Mouse (Mus musculus): Measurements from ENCODE around the gene Erg.

DNA sequence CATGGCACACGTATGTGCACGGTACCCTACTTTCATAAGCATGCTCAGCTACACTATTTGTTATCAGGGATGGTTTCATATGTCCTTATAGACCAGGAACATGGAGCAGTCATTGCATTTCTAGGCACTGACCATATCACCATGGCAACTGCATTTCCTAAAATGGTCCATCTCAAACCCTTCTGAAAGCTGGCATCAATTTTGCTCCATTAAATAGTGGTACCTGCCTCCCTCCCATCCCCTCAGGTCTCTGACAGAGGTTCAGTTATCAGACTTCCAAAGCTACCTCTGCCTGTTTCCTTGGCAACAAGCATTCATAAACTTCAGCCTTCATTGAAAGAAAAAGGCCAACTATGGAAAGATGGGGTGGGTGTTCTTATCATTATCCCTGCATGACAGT, 118.5 kb downstream of the Erg start:
- TF ChIP-seq MAFK (IDR thresholded peaks at IDR 0.05; ENCODE audit: insufficient replicate concordance, low read length) (no peak), CHD2 (IDR thresholded peaks at IDR 0.05; ENCODE audit: low read length) (no peak), USF2 (conservative IDR thresholded peaks at IDR 0.05; ENCODE audit: low read depth, low read length) (no peak), CTCF (conservative IDR thresholded peaks at IDR 0.05 in 1 of 2, IDR thresholded peaks at IDR 0.05 in 1 of 2; ENCODE audit: low read depth in 2 of 2, low read length in 2 of 2) (no peak), MXI1 (IDR thresholded peaks at IDR 0.05; ENCODE audit: low read depth, low read length) (no peak), NELFE (IDR thresholded peaks at IDR 0.05; ENCODE audit: low read depth, low read length) (no peak), ZMIZ1 (IDR thresholded peaks at IDR 0.05; ENCODE audit: low read depth, low read length) (no peak), USF1 (IDR thresholded peaks at IDR 0.05; ENCODE audit: low read depth, low read length) (no peak), JUND (conservative IDR thresholded peaks at IDR 0.05; ENCODE audit: low read depth, low read length) (no peak), CHD1 (IDR thresholded peaks at IDR 0.05; ENCODE audit: low read depth, low read length) (no peak), POLR2A (IDR thresholded peaks at IDR 0.05; ENCODE audit: low read depth, low read length) (no peak)
